Mouse (Mus musculus): ENCODE results near the gene Aloxe3.
A peak's percentile ranks its signal among the peaks of the same experiment; 100 is the strongest.

DNA sequence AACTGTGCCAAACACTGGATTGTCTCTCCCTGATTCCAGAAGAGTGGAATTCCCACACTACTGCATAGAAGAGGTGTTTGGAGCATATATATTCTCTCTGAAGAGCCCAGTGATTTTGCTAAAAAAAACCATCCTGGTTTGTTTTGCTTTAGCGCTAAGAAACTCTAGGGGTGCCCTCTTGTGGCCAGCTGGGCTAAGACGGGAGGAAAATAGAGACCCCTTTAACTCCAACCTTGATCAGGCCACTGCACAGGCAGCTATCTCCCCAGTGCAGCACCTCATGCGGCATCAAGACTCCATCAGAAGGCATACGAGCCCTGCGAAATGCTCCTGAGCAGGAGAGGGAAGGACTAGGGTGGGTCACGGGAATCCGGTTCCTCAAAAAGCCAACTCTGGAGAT is 24.7 kb downstream of the Aloxe3 start:
- no peak for TF ChIP-seq EP300 (optimal IDR thresholded peaks at IDR 0.05)
- TF ChIP-seq CTCF (IDR thresholded peaks at IDR 0.05; ENCODE audit: low read depth) = peak; percentile 78
